Mouse (Mus musculus) adrenal gland, postnatal 4 days (tissue): ENCODE measurements around the gene Wnk4. TPM values are rescaled to one million over a fixed set of nuclear protein-coding genes. Genes with fewer than 3 reads are reported as not detected.

Experiments used
- DNase-seq, 2 experiments: peaks; one replicate each; pipeline ENCODE4 v3.0.0; 2021 to 2022; ENCODE audit warnings: low spot score in 2 of 2, mixed read lengths in 2 of 2
- long read RNA-seq, 2 experiments: library from polyadenylated mRNA; stranded (forward); transcript quantifications; one replicate each; pipeline ENCODE4 v2.0.0; 2021
- total RNA-seq, 2 experiments: library from RNA; stranded (reverse); gene quantifications; 2 replicates each; pipeline ENCODE4 v1.2.3; 2021

The Wnk4 gene
- total RNA-seq, result 10 to 100 TPM in 1 of 2 experiments, 1 to 10 TPM in 1; 3.8 to 20.0 TPM
- long read RNA-seq, experiment 1, partial matches to known transcripts, result 1 of 3 reads
- long read RNA-seq, experiment 1, other reads (novel, unspliced or antisense), result 2 of 3 reads
- long read RNA-seq, experiment 2, partial matches to known transcripts, result 3 of 4 reads
- long read RNA-seq, experiment 2, other reads (novel, unspliced or antisense), result 1 of 4 reads

GRCm38 (mm10) chr11:101259948-101260825 lies at the start of gene Wnk4:
Wnk4 (plus strand) TSS chr11:101260567.
- peak in 1 of 2 experiments; percentile 37 for DNase-seq

GRCm38 (mm10) chr11:101211970-101212369 lies 48.4 kb upstream of the Wnk4 start:
- no peak for DNase-seq

GRCm38 (mm10) chr11:101216936-101217335 lies 43.4 kb upstream of the Wnk4 start:
- no peak for DNase-seq

GRCm38 (mm10) chr11:101218436-101219055 lies 41.8 kb upstream of the Wnk4 start:
- no peak for DNase-seq

- no peak for DNase-seq
Measured at GRCm38 (mm10) chr11:101220853-101221252, 39.5 kb upstream of the Wnk4 start.

GRCm38 (mm10) chr11:101221306-101221986 lies 38.9 kb upstream of the Wnk4 start:
- no peak for DNase-seq

GRCm38 (mm10) chr11:101224337-101224736 lies 36.0 kb upstream of the Wnk4 start:
- no peak for DNase-seq

- no peak for DNase-seq
Measured at GRCm38 (mm10) chr11:101225331-101226064, 34.9 kb upstream of the Wnk4 start.

GRCm38 (mm10) chr11:101226065-101226701 lies 34.2 kb upstream of the Wnk4 start, which contains the start of gene Ezh1:
Ezh1 (minus strand) TSS chr11:101226463.
- peak; percentile 83 to 85 for DNase-seq

GRCm38 (mm10) chr11:101229361-101229900 lies 30.9 kb upstream of the Wnk4 start:
- no peak for DNase-seq

GRCm38 (mm10) chr11:101230061-101230511 lies 30.3 kb upstream of the Wnk4 start:
- DNase-seq, result no peak

- no peak for DNase-seq
Measured at GRCm38 (mm10) chr11:101230526-101230925, 29.8 kb upstream of the Wnk4 start.

GRCm38 (mm10) chr11:101230991-101231871 lies 29.1 kb upstream of the Wnk4 start:
- DNase-seq, result no peak

GRCm38 (mm10) chr11:101232010-101232839 lies 28.1 kb upstream of the Wnk4 start:
- DNase-seq, result no peak

GRCm38 (mm10) chr11:101233240-101233639 lies 27.1 kb upstream of the Wnk4 start:
- DNase-seq, result no peak

- no peak for DNase-seq
Measured at GRCm38 (mm10) chr11:101234124-101234523, 26.2 kb upstream of the Wnk4 start.

GRCm38 (mm10) chr11:101235429-101235828 lies 24.9 kb upstream of the Wnk4 start:
- DNase-seq, result no peak

- no peak for DNase-seq
Measured at GRCm38 (mm10) chr11:101236782-101237181, 23.6 kb upstream of the Wnk4 start.
